Mouse (Mus musculus) CH12.LX (cell line): ENCODE measurements around the gene Rasal3.

Source experiments
- BHLHE40 ChIP-seq: IDR thresholded peaks from 2 replicates; pipeline ENCODE4 v1.6.1; 2011; ENCODE audit warnings: mild to moderate bottlenecking, low read depth, low read length, improper control_type of control experiment
- CHD2 ChIP-seq: IDR thresholded peaks from 2 replicates; pipeline ENCODE4 v1.6.1; 2011; ENCODE audit warnings: low read length, improper control_type of control experiment
- CTCF ChIP-seq, 2 experiments: IDR thresholded peaks in 1 of 2; conservative IDR thresholded peaks in 1 of 2; 2 replicates each; pipeline ENCODE4 v1.5.1; 2011 to 2012; ENCODE audit warnings: low read depth in 2 of 2, low read length in 2 of 2, improper control_type of control experiment in 1 of 2, inconsistent platforms in 1 of 2, mild to moderate bottlenecking in 1 of 2, moderate library complexity in 1 of 2
- GABPA ChIP-seq: IDR thresholded peaks from 2 replicates; pipeline ENCODE4 v1.6.1; 2012; ENCODE audit warnings: low read depth, low read length, improper control_type of control experiment, inconsistent platforms; ENCODE audit not compliant: insufficient replicate concordance
- IRF4 ChIP-seq: IDR thresholded peaks from 2 replicates; pipeline ENCODE4 v1.6.1; 2014; ENCODE audit warnings: low read depth, mild to moderate bottlenecking, inconsistent platforms, low read length, improper control_type of control experiment
- MAX ChIP-seq: IDR thresholded peaks from 2 replicates; pipeline ENCODE4 v1.6.1; 2011; ENCODE audit warnings: low read length, improper control_type of control experiment
- NRF1 ChIP-seq: IDR thresholded peaks from 2 replicates; pipeline ENCODE4 v1.6.1; 2014; ENCODE audit warnings: low read depth, mild to moderate bottlenecking, inconsistent platforms, low read length, improper control_type of control experiment, moderate library complexity
- POLR2A ChIP-seq: IDR thresholded peaks from 2 replicates; pipeline ENCODE4 v1.6.1; 2011; ENCODE audit warnings: low read depth, mild to moderate bottlenecking, improper control_type of control experiment, low read length
- RAD21 ChIP-seq: IDR thresholded peaks from 2 replicates; pipeline ENCODE4 v1.6.1; 2011; ENCODE audit warnings: low read depth, mild to moderate bottlenecking, low read length, improper control_type of control experiment, moderate library complexity
- SIN3A ChIP-seq: IDR thresholded peaks from 2 replicates; pipeline ENCODE4 v1.6.1; 2012; ENCODE audit warnings: low read length, improper control_type of control experiment, inconsistent platforms
- ZC3H11A ChIP-seq: IDR thresholded peaks from 2 replicates; pipeline ENCODE4 v1.6.1; 2012; ENCODE audit warnings: low read depth, mild to moderate bottlenecking, inconsistent platforms, low read length, improper control_type of control experiment
- ZKSCAN1 ChIP-seq: IDR thresholded peaks from 2 replicates; pipeline ENCODE4 v1.6.1; 2012; ENCODE audit warnings: low read depth, inconsistent platforms, low read length, improper control_type of control experiment, borderline replicate concordance
- ZNF384 ChIP-seq: IDR thresholded peaks from 2 replicates; pipeline ENCODE4 v1.6.1; 2012; ENCODE audit warnings: low read depth, low read length, improper control_type of control experiment, inconsistent platforms

DNA sequence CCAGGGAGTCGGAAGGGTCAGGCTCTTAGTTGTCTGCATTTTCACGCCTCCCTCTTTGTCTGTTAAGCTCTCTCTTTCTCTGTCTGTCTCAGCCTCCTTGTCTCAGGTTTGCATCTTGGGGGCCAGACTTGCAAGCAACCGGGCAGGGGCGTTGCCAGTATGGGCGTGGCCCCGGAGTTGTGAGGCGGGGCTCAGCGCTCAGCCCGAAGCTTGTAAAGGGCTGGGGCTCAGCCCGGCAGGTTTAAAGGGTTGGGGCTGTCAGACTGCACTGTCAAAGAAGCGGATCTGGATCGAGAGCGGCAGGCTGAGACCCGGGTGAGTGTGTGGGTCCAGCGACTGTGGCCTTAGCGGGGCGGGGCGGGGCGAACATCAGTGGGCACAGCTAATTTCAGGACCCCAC lies 49.1 kb upstream of the Rasal3 start, which contains the start of gene Cyp4f39:
- TF ChIP-seq CTCF (conservative IDR thresholded peaks at IDR 0.05 in 1 of 2, IDR thresholded peaks at IDR 0.05 in 1 of 2; ENCODE audit: low read depth in 2 of 2, low read length in 2 of 2) (no peak), MAX (no peak), GABPA (no peak), CHD2 (no peak), POLR2A (no peak), RAD21 (no peak), BHLHE40 (no peak), ZNF384 (no peak), NRF1 (no peak), ZKSCAN1 (no peak), IRF4 (no peak), ZC3H11A (no peak), SIN3A (no peak)
